Mouse (Mus musculus): ENCODE results near the gene Ces3a. TPM values are rescaled to one million over a fixed set of nuclear protein-coding genes. Genes with fewer than 3 reads are reported as not detected.

Ces3a gene
- polyA plus RNA-seq (2014; fragmentation: Nextera tagmentation; extraction: Ambion mirVana), result not detected in 2 replicates

DNA sequence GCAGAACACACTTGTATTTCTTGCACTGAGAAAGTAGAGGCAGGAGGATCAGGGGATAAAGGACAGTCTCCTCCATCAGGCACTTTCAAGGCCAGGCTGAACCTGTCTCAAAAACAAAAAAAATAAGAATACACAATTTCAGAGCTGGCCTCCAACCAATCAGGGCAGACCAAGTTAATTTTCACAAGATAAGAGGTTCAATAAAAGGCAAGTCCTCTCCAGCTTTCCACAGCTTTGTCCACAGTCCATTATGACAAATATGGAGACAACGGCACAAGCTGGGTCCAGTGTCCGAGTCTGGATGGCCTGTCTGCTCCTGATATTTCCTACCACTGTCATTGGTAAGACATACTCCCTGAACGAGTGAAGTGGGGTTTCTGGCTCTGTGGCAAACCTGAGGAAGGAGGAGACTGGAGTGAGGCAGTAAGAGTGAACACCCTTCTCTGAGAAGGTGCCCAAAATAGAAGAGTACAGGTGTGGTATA, at the start of gene Ces3a:
Gene Ces3a, plus strand, starts transcription at position 231 of the 484 bp plus-strand sequence.
- DNase-seq (ENCODE audit: low spot score), result no peak
- H3K9me3 ChIP-seq (ENCODE audit: control insufficient read depth, low read length), result no peaks in the 10 kb centered on the region
- 81% methylated on average over 3 of the region's 3 CpGs for WGBS
- no peaks in the 10 kb centered on the region for H3K36me3 ChIP-seq (ENCODE audit: control insufficient read depth, insufficient read depth, low read length)
- H3K4me1 ChIP-seq (ENCODE audit: control insufficient read depth, insufficient read depth, low read length), result no peaks in the 10 kb centered on the region
- no peak within 1 kb of the TSS for H3K4me3 ChIP-seq (ENCODE audit: low read depth, low read length)
- no peak within 1 kb of the TSS for H3K27ac ChIP-seq (ENCODE audit: low read depth, low read length)
- H3K4me2 ChIP-seq (ENCODE audit: low read depth), result no peak within 1 kb of the TSS
- H3K27me3 ChIP-seq (ENCODE audit: control insufficient read depth, insufficient read depth, low read length), result no peaks in the 10 kb centered on the region
- no peak within 1 kb of the TSS for H3K9ac ChIP-seq (ENCODE audit: low read length)
- ATAC-seq (ENCODE audit: insufficient read depth, low FRiP score, low TSS enrichment), result no peak

DNA sequence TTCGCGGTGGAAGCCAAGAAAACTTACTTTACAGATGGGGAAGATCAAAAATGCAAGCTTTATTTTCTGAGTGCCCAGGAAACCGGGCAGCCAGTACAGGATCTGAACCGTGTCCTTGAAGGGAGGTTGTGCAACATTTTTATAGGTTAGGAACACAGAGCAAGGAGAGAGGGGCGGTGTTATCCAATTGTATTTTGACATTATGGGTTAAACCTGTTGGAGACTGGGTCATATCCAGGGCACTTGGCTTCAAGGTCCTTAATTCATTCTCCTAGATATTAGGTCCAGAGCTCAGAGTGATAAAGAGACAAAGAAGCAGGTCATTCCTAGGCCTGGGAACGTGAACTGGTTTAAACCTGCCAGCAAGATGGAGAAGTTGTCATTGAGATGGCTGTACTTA, 49.2 kb upstream of the Ces3a start:
- no peaks in the 10 kb centered on the region for H3K4me1 ChIP-seq (ENCODE audit: control insufficient read depth, insufficient read depth, low read length)
- H3K9me3 ChIP-seq (ENCODE audit: control insufficient read depth, low read length), result no peaks in the 10 kb centered on the region
- H3K27me3 ChIP-seq (ENCODE audit: control insufficient read depth, insufficient read depth, low read length), result no peaks in the 10 kb centered on the region
- no peak overlapping the region for H3K27ac ChIP-seq (ENCODE audit: low read depth, low read length)
- WGBS, result 91% methylated on average over 6 of the region's 6 CpGs
- no peak for DNase-seq (ENCODE audit: low spot score)
- H3K4me3 ChIP-seq (ENCODE audit: low read depth, low read length), result no peak overlapping the region
- H3K36me3 ChIP-seq (ENCODE audit: control insufficient read depth, insufficient read depth, low read length), result no peaks in the 10 kb centered on the region
- ATAC-seq (ENCODE audit: insufficient read depth, low FRiP score, low TSS enrichment), result no peak
- H3K4me2 ChIP-seq (ENCODE audit: low read depth), result no peak overlapping the region
- H3K9ac ChIP-seq (ENCODE audit: low read length), result no peak overlapping the region

DNA sequence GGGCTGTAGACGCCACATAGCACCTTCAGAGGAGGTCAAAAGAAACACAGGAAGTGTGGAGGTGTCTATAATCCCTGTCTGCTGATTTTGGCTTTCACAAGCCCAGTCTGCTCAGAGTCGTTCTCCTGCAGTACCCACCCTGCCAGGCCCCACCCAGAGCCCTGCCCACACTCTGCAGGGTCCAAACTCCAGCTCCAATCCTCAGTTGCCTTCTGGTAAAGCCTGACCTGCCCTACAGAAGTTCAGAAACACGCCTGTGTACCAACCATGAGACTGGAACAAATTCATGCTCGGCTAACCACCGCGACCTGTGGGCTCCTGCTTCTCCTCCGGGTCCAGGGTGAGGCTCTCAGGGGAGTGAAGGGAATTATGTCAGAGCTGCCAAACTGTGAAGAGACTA, 47.8 kb upstream of the Ces3a start, which contains the start of gene Ces2h:
Gene Ces2h, plus strand, starts transcription at position 268 of the 400 bp plus-strand sequence.
- H3K4me3 ChIP-seq (ENCODE audit: low read depth, low read length), result no peak within 1 kb of the TSS
- H3K4me2 ChIP-seq (ENCODE audit: low read depth), result no peak within 1 kb of the TSS
- H3K9me3 ChIP-seq (ENCODE audit: control insufficient read depth, low read length), result no peaks in the 10 kb centered on the region
- H3K36me3 ChIP-seq (ENCODE audit: control insufficient read depth, insufficient read depth, low read length), result no peaks in the 10 kb centered on the region
- H3K4me1 ChIP-seq (ENCODE audit: control insufficient read depth, insufficient read depth, low read length), result no peaks in the 10 kb centered on the region
- H3K27ac ChIP-seq (ENCODE audit: low read depth, low read length), result no peak within 1 kb of the TSS
- no peaks in the 10 kb centered on the region for H3K27me3 ChIP-seq (ENCODE audit: control insufficient read depth, insufficient read depth, low read length)
- H3K9ac ChIP-seq (ENCODE audit: low read length), result no peak within 1 kb of the TSS
- ATAC-seq (ENCODE audit: insufficient read depth, low FRiP score, low TSS enrichment), result no peak
- 83% methylated on average over 7 of the region's 7 CpGs for WGBS
- DNase-seq (ENCODE audit: low spot score), result no peak

DNA sequence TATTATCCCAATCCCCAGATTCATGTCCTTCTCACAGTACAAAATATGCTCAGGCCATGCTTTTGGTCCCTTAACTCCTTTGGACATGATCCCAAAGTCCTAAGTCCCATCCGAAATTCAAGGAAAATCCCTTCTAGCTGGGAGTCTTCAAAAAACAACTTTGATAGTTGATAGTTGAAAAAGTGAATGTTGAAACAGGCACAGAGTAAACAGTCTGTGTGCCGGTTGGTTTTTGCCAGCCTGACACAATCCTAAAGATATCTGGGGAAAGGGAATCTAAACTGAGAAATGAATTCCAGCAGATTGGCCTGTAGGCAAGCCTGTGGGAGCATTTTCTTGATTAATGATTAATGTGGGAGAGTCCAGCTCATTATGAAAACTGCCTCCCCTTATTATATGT, 38.4 kb upstream of the Ces3a start:
- H3K4me1 ChIP-seq (ENCODE audit: control insufficient read depth, insufficient read depth, low read length), result no peaks in the 10 kb centered on the region
- no peaks in the 10 kb centered on the region for H3K36me3 ChIP-seq (ENCODE audit: control insufficient read depth, insufficient read depth, low read length)
- H3K27ac ChIP-seq (ENCODE audit: low read depth, low read length), result no peak overlapping the region
- no peak for ATAC-seq (ENCODE audit: insufficient read depth, low FRiP score, low TSS enrichment)
- 0 out of 2 replicates have a peak, but pooled peaks cover 2% of the 10 kb centered on the region for H3K9me3 ChIP-seq (ENCODE audit: control insufficient read depth, low read length)
- H3K4me2 ChIP-seq (ENCODE audit: low read depth), result no peak overlapping the region
- no peak for DNase-seq (ENCODE audit: low spot score)
- WGBS, result 86% methylated on average over 2 of the region's 2 CpGs
- no peak overlapping the region for H3K4me3 ChIP-seq (ENCODE audit: low read depth, low read length)
- no peaks in the 10 kb centered on the region for H3K27me3 ChIP-seq (ENCODE audit: control insufficient read depth, insufficient read depth, low read length)
- H3K9ac ChIP-seq (ENCODE audit: low read length), result no peak overlapping the region

DNA sequence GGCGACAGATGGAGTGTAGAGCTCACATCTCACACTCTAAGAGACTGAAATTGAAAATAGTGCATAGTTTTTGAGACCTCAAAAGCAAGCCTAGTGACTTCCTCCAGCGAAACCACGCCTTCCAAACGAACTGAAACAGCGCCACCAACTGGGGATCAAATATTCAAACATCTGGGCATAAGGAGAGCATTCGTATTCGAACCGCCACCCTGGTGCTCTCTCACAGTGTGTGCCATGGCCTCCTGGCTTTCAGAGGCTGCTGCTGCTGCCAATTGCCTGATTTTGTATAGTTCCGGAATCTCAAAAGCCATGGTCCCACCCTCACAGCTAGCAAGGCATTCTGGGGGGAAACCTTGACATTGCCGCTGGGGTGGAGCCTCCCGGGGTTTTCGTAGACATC, 37.3 kb upstream of the Ces3a start:
- WGBS, result 81% methylated on average over 12 of the region's 12 CpGs
- H3K9ac ChIP-seq (ENCODE audit: low read length), result no peak overlapping the region
- no peak overlapping the region for H3K27ac ChIP-seq (ENCODE audit: low read depth, low read length)
- no peak overlapping the region for H3K4me2 ChIP-seq (ENCODE audit: low read depth)
- H3K4me3 ChIP-seq (ENCODE audit: low read depth, low read length), result no peak overlapping the region
- H3K36me3 ChIP-seq (ENCODE audit: control insufficient read depth, insufficient read depth, low read length), result no peaks in the 10 kb centered on the region
- ATAC-seq (ENCODE audit: insufficient read depth, low FRiP score, low TSS enrichment), result no peak
- no peaks in the 10 kb centered on the region for H3K4me1 ChIP-seq (ENCODE audit: control insufficient read depth, insufficient read depth, low read length)
- no peak for DNase-seq (ENCODE audit: low spot score)
- 0 out of 2 replicates have a peak, but pooled peaks cover 2% of the 10 kb centered on the region for H3K9me3 ChIP-seq (ENCODE audit: control insufficient read depth, low read length)
- no peaks in the 10 kb centered on the region for H3K27me3 ChIP-seq (ENCODE audit: control insufficient read depth, insufficient read depth, low read length)

DNA sequence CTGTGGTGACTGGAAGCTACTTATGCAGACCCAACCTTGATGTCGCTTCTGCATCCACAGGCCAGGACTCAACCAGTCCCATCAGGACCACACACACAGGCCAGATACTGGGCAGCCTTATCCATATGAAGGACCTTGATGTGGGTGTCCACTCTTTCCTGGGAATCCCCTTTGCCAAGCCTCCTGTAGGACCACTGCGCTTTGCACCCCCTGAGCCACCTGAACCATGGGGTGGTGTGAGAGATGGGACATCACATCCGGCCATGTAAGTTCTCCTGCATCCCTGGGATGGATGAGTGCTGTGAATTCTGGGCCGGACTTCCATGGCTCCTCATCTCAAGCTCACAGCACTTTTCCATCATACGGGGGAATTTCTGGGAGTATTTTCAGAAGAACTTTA, 34.0 kb upstream of the Ces3a start:
- Histone ChIP-seq H3K4me3 (ENCODE audit: low read depth, low read length) (no peak overlapping the region), H3K9me3 (ENCODE audit: control insufficient read depth, low read length) (no peaks in the 10 kb centered on the region), H3K36me3 (ENCODE audit: control insufficient read depth, insufficient read depth, low read length) (no peaks in the 10 kb centered on the region), H3K4me2 (ENCODE audit: low read depth) (no peak overlapping the region), H3K9ac (ENCODE audit: low read length) (no peak overlapping the region), H3K27ac (ENCODE audit: low read depth, low read length) (no peak overlapping the region), H3K4me1 (ENCODE audit: control insufficient read depth, insufficient read depth, low read length) (no peaks in the 10 kb centered on the region), H3K27me3 (ENCODE audit: control insufficient read depth, insufficient read depth, low read length) (no peaks in the 10 kb centered on the region)
- ATAC-seq (ENCODE audit: insufficient read depth, low FRiP score, low TSS enrichment) (no peak), DNase-seq (ENCODE audit: low spot score) (no peak)
- WGBS, result 90% methylated on average over 5 of the region's 5 CpGs

DNA sequence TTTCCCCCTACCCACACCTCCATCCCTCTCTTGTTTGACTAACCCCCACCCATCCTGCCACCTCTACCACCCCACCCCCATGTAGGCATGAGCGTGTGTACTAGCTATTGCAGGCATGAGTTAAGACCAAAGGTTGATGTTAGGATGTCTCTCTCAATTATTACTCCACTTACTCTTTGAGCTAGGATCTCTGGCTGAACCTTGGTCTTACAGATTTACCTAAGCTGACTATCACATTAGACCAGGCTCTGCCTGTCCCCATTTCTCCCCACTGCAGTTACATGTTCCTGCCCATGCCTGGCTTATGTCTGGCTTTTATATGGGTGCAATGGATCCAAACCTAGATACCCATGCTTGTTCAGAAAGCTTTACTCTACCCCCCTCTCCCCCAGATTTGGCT, 26.4 kb upstream of the Ces3a start:
- Histone ChIP-seq H3K27me3 (ENCODE audit: control insufficient read depth, insufficient read depth, low read length) (no peaks in the 10 kb centered on the region), H3K9me3 (ENCODE audit: control insufficient read depth, low read length) (no peaks in the 10 kb centered on the region), H3K27ac (ENCODE audit: low read depth, low read length) (no peak overlapping the region), H3K4me2 (ENCODE audit: low read depth) (no peak overlapping the region), H3K4me1 (ENCODE audit: control insufficient read depth, insufficient read depth, low read length) (no peaks in the 10 kb centered on the region), H3K9ac (ENCODE audit: low read length) (no peak overlapping the region), H3K36me3 (ENCODE audit: control insufficient read depth, insufficient read depth, low read length) (no peaks in the 10 kb centered on the region), H3K4me3 (ENCODE audit: low read depth, low read length) (no peak overlapping the region)
- DNase-seq (ENCODE audit: low spot score), result no peak
- ATAC-seq (ENCODE audit: insufficient read depth, low FRiP score, low TSS enrichment), result no peak
- 67% methylated on average over 1 of the region's 1 CpGs for WGBS

DNA sequence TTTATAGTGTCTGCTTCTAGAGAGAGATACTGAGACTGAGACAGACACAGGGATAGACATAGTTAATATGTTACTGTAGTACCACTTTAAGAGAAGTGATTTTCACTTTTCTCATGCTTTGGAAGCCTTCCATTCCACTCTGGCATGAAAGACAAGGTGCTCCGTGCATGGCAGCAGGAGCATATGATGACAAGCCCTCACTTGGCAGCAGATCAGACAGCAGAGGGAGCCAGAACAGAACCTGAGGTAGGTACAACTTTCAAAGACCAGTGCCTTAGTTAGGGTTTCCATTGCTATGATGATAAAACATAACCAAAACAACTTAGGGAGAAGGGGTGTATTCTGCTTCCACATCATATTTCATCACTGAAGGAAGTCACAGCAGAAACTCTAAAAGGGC, 25.3 kb upstream of the Ces3a start:
- no peaks in the 10 kb centered on the region for H3K4me1 ChIP-seq (ENCODE audit: control insufficient read depth, insufficient read depth, low read length)
- no peaks in the 10 kb centered on the region for H3K36me3 ChIP-seq (ENCODE audit: control insufficient read depth, insufficient read depth, low read length)
- H3K27me3 ChIP-seq (ENCODE audit: control insufficient read depth, insufficient read depth, low read length), result no peaks in the 10 kb centered on the region
- ATAC-seq (ENCODE audit: insufficient read depth, low FRiP score, low TSS enrichment) (no peak), DNase-seq (ENCODE audit: low spot score) (no peak)
- no peaks in the 10 kb centered on the region for H3K9me3 ChIP-seq (ENCODE audit: control insufficient read depth, low read length)
- no peak overlapping the region for H3K4me2 ChIP-seq (ENCODE audit: low read depth)
- no peak overlapping the region for H3K9ac ChIP-seq (ENCODE audit: low read length)
- no peak overlapping the region for H3K4me3 ChIP-seq (ENCODE audit: low read depth, low read length)
- H3K27ac ChIP-seq (ENCODE audit: low read depth, low read length), result no peak overlapping the region
- 64% methylated on average over 1 of the region's 1 CpGs for WGBS

DNA sequence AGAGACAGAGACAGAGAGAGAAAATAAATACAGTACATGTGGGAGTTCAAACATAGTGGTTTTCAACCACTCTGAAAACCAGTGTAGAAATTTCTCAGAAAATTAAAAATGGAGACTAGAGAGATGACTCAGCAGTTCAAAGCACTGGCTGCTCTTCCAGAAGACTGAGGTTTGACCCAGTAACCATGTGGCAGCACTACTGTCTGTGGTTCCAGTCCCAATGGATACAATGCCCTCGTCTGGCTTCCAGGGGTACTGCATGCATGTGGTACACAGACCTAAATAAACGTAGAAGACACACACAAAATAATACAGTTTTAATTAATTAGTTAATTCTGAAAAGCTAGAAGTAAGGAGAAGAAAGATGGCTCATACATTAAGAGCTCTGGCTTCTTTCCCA, 23.4 kb upstream of the Ces3a start:
- no peaks in the 10 kb centered on the region for H3K27me3 ChIP-seq (ENCODE audit: control insufficient read depth, insufficient read depth, low read length)
- H3K27ac ChIP-seq (ENCODE audit: low read depth, low read length), result no peak overlapping the region
- no peak overlapping the region for H3K9ac ChIP-seq (ENCODE audit: low read length)
- no peak overlapping the region for H3K4me3 ChIP-seq (ENCODE audit: low read depth, low read length)
- ATAC-seq (ENCODE audit: insufficient read depth, low FRiP score, low TSS enrichment) (no peak), DNase-seq (ENCODE audit: low spot score) (no peak)
- no peaks in the 10 kb centered on the region for H3K9me3 ChIP-seq (ENCODE audit: control insufficient read depth, low read length)
- H3K4me2 ChIP-seq (ENCODE audit: low read depth), result no peak overlapping the region
- no peaks in the 10 kb centered on the region for H3K36me3 ChIP-seq (ENCODE audit: control insufficient read depth, insufficient read depth, low read length)
- no peaks in the 10 kb centered on the region for H3K4me1 ChIP-seq (ENCODE audit: control insufficient read depth, insufficient read depth, low read length)
- WGBS, result 68% methylated on average over 2 of the region's 2 CpGs
